Mouse (Mus musculus): ENCODE data around the gene Zcchc7. TPM values are rescaled to one million over a fixed set of nuclear protein-coding genes. Genes with fewer than 3 reads are reported as not detected.
"Not testable (repeated sequence)": the region's sequence is repeated elsewhere in the genome, so short reads cannot be mapped to it uniquely, and the experiment has no call there.

Zcchc7 gene
- total RNA-seq, 2 experiments from 2014 or later: 13.8 to 14.3 TPM

DNA sequence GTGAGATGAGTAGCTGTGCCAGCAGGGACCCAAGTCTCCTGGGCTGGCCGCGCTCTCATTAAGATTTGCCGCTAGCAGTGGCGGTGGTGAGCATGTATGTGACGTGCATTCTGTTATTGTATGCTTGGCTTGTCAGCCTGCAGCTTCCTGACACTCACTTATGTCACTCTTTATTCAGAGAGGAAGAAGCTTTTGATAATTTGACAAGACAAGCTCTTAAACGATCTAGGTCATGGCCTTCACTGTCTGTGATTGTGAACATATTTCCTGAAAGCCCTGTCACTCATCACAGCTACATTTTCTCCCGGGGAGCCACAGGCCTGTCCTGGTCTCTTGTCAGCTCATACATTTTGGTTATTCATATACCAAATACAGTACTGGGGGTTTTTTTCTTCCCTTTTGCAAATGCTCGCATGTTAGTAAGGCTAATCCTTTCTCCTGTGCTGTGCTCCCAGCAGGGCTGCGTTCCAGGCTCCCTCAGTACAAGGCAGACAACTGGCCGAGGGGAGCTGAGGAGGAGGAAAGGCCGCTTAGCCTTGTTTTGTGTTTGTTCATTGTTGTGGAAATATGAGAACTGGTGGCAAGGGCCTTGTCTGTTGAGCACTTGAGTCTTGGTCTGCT lies 150.1 kb downstream of the Zcchc7 start:
- intact Hi-C loops (cut with DNase I): loop anchor here (5.0 kb wide), 1 partner anchor 148 kb away; the partner anchor contains the start of gene Zcchc7
- no peak for DNase-seq

DNA sequence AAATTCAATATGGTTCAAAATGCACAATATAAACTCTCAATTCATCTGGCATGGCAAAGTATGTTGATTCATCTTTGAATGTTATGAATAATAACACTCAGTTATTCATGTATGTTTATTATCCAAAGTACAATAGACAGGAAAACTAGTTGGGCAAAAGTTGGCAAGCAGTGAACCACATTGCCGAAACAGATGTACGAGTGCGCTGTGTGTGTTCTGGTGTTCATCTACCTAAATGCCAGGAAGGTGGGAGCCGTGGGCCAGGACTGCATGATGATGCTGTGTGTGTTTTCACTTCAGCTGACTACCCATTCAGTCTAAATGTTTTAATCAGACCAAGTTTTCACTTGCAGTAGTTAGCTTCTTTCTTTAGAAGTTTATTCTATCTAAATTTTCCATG lies 150.7 kb downstream of the Zcchc7 start:
- intact Hi-C loops (cut with DNase I): loop anchor here (5.0 kb wide), 1 partner anchor 149 kb away; the partner anchor contains the start of gene Zcchc7
- no peak for DNase-seq

DNA sequence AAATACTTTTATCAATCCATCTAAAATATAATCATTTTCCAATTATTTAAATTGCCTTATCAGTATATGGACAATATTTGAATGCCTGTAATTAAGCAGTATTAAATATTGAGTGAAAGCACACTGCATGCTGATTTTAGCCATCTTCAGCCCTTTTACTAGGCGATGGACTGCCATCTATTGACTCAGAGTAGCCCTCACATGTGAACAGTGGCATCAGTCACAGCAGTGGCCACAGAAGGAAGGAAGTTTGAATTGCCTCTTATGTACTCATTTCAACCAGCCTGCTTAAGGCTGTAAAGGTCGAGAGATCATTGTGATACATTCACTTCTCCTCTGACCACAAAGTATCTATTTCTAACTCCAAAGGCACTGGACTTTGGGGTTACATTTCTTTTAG lies 154.4 kb downstream of the Zcchc7 start:
- DNase-seq: no peak
- intact Hi-C loops (cut with DNase I): loop anchor here (5.0 kb wide), 1 partner anchor 348 kb away; no protein-coding TSS in a partner anchor

DNA sequence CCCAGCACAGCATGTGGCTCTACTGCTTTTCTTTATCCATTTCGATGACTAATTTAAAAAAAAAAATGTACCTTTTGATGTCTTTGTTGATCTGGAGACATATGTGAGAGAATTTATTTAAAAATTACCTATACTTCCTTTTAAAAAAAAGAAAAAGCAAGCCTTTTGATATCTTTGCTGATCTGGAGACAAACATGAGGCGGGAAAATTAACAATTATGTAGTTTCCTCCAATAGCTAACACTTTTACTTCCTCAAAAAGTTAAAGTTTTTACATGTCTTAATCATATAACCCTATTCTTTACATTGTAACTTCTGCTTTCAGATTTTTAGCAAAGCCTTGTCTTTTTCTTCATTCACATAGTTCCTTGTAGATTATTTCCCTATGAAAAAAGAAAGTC lies 155.2 kb downstream of the Zcchc7 start:
- intact Hi-C loops (cut with DNase I): loop anchor here (5.0 kb wide), 1 partner anchor 349 kb away; no protein-coding TSS in a partner anchor
- no peak for DNase-seq

DNA sequence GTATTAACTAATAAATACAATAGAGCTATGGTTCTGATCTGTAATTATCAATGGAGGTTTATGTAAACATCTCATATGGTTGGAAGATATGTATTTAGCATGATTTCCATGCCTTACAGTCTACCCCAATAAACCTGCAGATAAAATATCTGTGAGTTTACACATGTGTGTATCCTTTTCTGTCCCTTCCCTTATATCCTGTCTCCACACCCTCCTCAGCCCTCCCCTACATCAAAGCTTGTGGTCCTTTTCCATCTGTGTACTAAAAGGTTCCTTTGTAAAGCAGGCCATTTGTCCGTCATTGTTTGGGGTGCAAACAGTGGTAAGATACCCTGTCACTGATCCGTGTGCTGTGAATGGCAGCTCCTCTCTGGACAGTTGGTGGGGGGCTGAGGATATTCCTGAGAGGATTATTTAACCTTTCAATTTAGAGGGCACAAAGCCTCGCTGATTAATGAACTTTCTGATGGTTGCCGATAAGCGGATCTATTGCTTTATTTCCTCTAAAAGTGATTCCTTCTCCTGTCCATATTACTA lies 161.7 kb downstream of the Zcchc7 start:
- DNase-seq: no peak
- intact Hi-C loops (cut with DNase I): no loop called here

DNA sequence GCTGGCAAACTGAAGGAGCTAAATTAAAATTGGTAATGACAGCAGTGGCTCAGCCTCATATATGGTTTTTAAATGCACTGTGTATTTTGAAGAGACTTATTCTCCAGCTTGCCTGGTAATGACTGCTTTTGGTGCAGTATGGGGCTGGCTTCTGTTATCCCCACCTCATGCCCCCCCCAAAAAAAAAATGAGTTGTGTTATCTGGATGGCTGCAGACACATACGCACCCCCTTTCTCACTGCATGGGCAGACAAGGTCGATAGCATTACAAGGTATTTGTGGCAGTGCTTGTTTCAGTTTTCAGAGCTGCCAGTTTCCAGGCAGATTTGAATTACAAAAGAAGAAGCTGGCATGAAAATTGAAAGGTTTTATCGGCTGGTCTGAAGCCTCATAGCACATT lies 162.2 kb downstream of the Zcchc7 start:
- DNase-seq: no peak
- intact Hi-C loops (cut with DNase I): no loop called here

DNA sequence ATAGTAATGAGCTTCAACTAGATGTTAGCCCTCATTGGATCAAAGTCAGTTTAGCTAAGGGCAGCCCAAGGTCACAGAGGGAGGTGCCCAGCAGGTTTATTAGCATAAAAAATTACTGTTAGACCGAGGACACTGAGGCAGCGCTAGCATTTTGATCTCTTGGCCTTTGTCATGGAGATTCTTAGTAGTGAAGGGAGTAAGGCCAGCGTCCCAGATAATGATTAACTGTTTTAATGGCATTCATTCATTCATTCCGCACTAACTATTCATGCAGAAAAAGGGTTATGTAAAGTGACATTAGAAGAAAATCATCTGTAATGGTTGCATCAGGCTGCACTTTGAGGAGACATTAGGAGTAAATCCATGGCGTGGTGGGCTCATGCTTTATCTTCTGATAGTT lies 165.2 kb downstream of the Zcchc7 start:
- intact Hi-C loops (cut with DNase I): no loop called here
- no peak for DNase-seq

DNA sequence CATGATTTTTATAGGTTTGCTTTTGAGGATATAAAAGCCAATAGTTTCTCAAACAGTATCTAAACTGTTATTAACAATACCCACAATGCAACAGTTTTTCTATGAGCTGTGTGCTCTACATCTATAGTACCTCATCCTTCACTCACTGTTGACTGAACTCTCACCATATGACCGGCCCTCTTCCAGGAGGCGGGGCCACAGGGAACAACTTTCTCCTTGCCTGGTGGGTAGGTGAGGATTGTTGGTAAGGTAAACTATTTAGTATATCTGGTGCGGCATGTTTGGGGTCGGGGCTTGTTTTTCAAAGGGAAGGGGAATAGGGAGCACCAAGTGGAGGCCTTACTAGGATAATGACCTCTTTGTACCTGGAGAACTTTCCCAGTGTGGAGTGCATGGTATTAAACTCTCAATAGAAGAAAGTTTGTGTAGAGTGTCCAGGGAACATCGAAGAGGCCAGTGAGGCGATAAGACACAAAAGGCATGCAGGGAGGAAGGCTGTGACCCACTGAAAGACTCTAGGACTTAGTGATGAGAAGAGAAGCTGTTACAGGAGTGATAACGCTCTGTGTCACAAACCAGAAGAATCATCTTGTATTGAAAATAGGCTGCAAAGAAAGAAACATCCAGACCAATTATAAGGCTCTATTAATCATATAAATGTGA lies 166.9 kb downstream of the Zcchc7 start:
- intact Hi-C loops (cut with DNase I): no loop called here
- no peak for DNase-seq

DNA sequence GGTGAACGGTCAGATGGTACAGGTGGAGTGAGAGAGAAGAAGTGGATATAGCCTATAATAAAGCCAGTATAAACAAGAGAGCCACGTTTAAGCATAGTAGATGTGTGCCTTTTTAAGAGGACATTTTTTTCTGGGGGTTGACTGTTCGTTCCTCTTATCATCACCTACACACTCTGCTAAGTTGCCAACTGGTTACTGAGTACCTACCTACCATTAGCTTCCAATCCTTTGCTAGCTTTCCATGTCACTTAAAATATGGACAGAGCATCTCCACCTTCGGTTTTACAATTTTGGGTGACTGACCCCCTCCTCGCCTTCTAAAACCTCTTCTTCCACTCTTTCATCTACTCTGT lies 167.4 kb downstream of the Zcchc7 start:
- no peak for DNase-seq
- intact Hi-C loops (cut with DNase I): no loop called here

DNA sequence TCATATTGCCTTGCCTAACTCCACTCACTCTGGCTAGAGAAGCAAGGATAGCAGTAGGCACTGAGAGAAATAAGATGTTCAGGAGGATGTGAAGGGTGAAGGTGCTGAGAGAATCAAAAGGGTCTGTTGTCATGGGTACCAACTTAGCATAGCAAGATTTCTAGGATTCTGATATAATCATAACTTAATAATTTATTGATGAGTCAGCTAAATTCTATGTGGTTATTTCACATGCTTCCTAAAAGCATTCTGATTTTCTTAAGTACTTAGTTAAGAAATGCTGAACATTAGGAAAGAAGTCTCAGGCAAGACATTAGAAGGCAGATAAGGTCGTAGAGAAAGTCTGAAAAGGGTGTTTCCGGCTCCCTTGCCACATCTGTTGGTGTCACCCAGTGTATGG lies 172.3 kb downstream of the Zcchc7 start:
- intact Hi-C loops (cut with DNase I): no loop called here
- DNase-seq: no peak

DNA sequence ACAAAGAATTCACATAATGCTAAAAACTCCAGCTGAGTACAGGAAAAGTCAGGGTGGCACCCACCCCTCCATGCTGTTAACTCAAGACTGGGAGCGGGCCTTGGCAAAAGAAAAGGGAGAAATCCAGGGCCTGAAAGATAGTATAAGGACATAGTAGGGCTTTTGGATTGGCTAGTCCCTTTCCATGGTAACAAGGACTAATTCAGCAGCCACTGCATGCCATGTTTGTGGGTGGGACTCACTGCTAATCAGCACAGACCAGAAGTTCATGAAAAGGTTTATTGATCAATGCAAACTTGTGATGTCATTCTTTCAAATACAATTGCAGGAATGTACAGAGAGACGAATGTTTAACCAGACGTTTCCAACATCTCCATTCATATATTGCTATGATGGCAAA lies 173.1 kb downstream of the Zcchc7 start:
- no peak for DNase-seq
- intact Hi-C loops (cut with DNase I): no loop called here

DNA sequence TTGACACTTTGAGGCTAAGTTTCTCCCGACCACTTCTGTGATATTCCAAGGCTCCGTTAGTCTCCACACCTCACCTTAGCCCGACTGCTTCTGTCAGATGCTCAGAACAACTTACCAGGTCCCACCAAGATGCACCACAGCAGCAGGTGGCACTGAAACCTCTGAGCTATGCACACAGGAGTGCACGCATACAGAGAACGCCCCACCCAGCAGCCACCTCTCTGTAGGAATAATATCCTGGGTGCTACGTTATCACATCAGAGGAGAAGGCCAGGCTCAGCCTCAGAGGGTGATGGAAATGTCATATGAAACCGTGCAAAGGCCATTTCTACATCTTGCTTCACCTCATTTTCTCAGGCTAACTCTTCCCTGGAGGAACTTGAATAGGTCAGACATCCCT lies 174.7 kb downstream of the Zcchc7 start:
- DNase-seq: no peak
- intact Hi-C loops (cut with DNase I): no loop called here

DNA sequence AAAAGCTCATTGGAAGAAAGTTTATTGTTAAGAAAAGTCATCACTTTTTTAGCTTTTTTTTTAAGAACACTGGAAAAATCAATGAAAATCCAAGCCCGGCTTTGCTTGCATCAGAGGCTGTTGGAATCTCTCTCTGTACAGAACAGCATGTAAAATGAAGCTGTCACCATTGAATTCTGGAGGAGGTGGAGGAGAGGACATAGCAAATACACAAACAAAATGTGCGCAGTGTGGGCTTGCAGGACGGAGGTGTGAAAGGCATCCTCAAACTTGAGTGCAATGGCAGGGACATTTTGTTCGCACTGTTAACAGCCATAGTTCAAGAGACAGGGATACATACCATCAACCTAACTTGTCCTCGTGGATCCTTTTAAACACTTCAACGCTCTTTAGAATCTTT lies 176.1 kb downstream of the Zcchc7 start:
- intact Hi-C loops (cut with DNase I): no loop called here
- no peak for DNase-seq

DNA sequence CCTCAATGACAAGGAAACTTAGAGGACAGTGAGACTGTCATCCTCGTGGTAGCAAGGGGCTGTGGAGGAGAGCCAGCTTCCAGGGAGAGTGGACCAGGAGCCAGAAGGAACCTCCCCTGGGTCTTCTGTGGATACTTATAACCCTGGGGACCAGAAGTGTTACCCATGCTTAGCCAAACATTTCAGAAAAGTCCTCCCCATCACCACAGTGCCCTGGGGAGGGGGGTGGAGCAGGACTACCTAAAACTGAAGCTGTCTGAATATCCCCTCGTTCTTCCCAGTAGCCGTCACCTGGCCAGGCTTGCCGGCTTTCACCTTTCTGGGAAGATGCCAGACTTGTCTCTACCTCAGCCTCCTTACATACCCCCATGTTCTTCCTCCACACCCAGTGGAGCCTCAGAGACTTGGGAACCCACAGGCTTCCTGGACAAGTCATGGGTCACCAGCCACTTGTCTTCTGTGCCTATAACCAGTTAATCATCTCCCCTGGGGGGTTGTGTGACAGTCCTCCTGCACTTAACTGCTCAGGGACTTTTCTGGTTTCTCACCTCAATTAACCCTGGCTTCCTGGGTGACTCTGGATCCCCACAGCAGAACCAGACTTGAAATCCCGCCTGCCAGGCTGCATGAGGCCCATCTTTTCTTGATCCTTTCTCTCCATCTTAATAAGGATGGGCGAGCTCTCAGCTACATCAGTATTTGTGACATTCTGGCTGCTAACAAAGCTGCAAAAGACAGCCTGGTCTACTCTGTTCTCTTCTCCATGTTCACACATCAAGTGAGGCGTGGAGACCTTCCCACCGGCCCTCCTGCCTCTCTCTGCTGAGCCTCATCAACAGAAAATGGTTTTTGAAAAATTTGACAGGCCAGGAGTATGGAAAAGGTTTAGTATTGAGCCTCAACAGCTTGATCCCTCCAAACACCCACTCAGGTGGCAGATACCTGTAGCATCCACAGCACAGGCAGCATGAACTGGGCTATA lies 183.0 kb downstream of the Zcchc7 start:
- intact Hi-C loops (cut with DNase I): no loop called here
- DNase-seq: no peak

DNA sequence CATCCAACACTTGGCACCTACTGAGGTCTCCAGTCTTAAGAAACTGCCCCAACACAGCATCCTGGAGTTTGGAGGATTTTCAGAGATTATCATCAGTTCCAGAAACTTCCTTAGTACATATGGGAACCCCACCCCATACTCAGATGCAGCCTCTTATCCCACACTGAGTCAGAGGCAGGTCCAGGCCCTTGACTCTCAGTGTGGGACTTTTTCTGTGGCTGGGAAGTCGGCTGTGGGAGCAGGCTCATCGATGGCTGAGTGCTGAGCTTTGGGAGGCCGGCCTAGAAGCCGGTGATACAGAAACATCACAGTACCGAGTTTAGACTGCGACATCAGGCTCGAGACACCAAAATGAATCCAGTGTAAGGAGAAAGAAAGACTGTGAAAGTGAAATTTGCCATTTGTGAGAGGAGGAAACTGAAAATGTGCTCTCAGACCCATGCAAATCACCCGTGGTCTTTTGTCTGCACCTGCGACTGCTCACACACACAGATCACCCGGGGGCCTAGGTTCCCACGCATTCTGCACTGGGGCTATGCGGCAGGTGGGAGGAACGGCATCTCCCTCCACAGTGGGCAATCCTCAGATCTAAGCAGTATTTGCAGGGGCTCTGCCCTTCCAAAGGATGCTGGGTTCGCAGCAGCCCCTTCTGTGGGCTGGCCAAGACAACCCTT lies 184.0 kb downstream of the Zcchc7 start:
- no peak for DNase-seq
- intact Hi-C loops (cut with DNase I): no loop called here

DNA sequence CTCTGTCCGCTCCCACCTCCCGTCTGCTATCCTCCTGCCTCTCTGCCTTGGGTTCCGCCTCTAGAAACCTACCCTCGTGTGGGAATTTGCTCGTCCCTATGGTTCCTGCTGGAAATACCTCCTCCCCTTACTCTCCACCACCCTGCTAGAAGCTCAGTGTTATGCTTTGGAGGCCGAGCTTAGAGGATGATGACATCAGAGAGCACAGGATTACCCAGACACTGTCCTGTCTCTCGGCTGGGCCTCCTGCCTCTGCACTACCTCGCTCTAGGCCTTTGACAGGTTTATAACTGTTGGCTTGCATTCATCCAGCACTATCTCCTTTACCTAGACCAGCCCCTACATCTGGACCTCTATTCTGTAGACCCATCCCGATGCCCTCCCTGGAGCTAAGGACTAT lies 184.6 kb downstream of the Zcchc7 start:
- intact Hi-C loops (cut with DNase I): no loop called here
- DNase-seq: no peak

DNA sequence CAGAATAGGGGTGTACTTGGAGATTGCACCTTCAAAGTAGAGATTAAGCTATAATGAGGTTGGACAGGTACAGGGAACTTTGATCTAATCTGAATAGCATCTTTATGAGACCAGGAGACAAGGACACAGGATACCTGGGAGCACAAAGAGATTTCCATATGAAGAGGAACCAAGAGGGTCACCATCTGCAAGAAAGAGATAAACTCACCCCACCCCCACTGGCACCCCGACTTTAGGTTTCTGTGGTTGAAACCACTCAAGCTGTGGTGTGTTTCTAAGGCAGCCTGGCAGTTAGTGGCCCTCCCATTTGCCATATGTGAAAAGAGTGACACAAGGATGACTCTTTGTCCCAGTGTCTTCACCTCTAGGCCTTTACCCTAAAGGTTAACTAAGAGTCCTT lies 186.6 kb downstream of the Zcchc7 start:
- DNase-seq: no peak
- intact Hi-C loops (cut with DNase I): no loop called here

DNA sequence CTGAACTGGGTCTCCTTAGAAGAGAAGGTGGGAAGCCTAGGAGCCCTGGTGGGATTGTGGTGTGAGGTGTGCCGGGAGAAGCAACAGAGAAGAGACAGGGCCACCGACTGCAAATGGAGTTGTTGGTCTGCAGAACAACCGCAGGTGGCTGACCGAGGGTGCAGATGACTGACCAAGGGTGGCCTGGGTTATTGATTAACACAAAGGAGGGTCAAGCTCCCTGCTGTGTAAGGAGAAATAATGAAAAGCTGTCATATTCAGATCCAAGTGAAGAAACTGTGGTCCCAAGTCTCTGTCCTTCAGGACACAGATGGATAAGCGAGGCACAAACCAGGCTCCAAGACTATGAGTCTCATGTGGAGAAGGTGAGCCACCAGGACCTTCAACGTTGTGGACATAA lies 187.8 kb downstream of the Zcchc7 start:
- intact Hi-C loops (cut with DNase I): no loop called here
- no peak for DNase-seq

DNA sequence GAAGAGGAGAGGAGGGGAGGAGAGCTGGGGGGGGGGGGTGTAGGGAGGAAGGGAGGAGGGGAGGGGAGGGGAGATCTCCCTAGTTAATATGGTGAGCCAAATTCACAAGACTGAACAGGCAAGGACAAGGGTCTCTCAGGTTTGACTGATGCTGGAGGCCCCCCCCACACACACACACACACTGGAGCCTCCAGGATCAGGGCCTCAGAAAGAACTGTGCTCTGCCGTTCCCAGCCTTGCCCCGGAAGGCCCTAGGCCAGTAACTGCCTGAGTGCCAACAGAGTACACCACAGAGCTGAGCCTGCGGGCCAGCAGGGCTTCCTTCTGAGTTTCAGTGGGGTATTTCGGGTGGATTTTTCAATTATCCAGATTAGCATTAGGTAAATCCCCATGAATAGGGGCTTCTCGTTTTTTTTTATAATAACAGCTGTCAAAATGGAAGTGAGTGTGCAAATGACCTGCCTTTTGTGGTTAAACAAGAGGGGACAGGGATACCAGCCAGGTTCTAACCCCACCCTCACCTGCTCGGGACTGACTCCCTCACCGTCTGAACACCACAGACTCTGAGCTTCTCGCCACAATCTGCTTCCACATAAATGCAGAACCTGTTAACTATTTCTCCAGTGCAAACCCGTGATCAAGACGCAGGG lies 188.9 kb downstream of the Zcchc7 start:
- no peak for DNase-seq
- intact Hi-C loops (cut with DNase I): no loop called here

DNA sequence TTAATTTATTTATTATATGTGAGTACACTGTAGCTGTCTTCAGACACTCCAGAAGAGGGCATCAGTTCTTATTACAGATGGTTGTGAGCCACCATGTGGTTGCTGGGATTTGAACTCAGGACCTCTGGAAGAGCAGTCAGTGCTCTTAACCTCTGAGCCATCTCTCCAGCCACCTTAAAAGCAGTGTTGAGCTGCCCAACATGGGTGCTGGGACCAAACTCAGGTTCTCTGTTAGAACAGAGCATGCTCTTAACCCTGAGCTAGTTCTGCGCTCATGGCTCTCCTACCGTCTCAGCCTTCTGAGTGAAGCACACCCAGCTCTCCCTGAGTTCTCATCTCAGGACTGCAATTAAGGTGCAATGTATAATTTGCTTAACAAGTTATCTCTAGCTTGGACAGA lies 190.4 kb downstream of the Zcchc7 start:
- DNase-seq; intact Hi-C loops (cut with DNase I): not testable (repeated sequence)
